ENCODE assay signal across 10 mouse cellular contexts in the genomic region with DNA sequence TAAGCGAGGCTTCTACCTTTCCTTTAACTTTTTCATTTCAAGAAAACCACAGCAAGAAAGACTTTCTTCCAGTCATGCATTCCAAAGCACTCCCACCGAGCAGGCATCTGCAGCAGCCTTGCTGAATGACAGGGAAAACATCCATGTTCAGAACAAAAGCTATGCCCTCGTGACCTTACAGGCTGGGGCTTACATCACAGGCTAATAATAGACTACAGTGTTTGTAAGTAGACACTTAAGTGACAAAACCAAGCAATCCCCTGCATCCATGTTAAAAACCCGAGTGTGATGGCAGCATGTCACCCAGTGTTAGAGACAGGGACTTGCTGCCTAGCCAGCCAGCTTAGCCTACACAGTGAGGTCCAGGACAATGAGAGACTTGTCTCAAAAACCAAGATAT.
DNase-seq lines count a peak whose midpoint lies in the region; ATAC-seq and TF ChIP-seq lines count a peak whose summit lies in the region.
"Had no signal": no experiment of that assay in that cellular context is flagged by ENCODE, and none has a peak within 500 bp of the region (broad histone marks: within the 10 kb centered on the region; RNA-seq: fewer than 3 reads in every experiment).

No protein-coding gene starts in this region.

- no peak for DNase-seq in lung, adult 2 months
- peak; percentile 82 for DNase-seq in lung, postnatal 10 days
- no peak for DNase-seq in urinary bladder, postnatal 4 days (ENCODE audit: low spot score in 2 of 2)
- DNase-seq in layer of hippocampus, postnatal 14 days (ENCODE audit: low spot score in 2 of 2), result no peak
- DNase-seq in urinary bladder, postnatal 25 days (ENCODE audit: low spot score), result no peak
- DNase-seq: gastrocnemius, postnatal 25 days had no signal

- H3K27ac ChIP-seq in lung, embryonic 15.5 days, result 0 out of 2 replicates have a peak overlapping the region, but pooled peaks have one; percentile 27
- peak overlapping the region; percentile 94 for H3K27ac ChIP-seq in heart, embryonic 12.5 days (ENCODE audit: poor library complexity, severe bottlenecking)

- no peaks in the 10 kb centered on the region for H3K36me3 ChIP-seq in lung, embryonic 15.5 days
- no peaks in the 10 kb centered on the region for H3K36me3 ChIP-seq in heart, embryonic 12.5 days

- no peak for TF ChIP-seq CTCF in lung, adult 2 months (IDR thresholded peaks at IDR 0.05; ENCODE audit: insufficient read depth, low read length)

- H3K9ac ChIP-seq in lung, embryonic 15.5 days, result no peak overlapping the region
- no peak overlapping the region for H3K9ac ChIP-seq in heart, embryonic 12.5 days

- H3K4me2 ChIP-seq in lung, embryonic 15.5 days, result no peak overlapping the region
- H3K4me2 ChIP-seq in heart, embryonic 12.5 days, result peak overlapping the region; percentile 33

- H3K4me3 ChIP-seq in lung, embryonic 15.5 days, result no peak overlapping the region
- H3K4me3 ChIP-seq in lung, adult 2 months (replicated peaks; ENCODE audit: extremely low read depth, low read depth, low read length), result no peak overlapping the region
- H3K4me3 ChIP-seq in heart, embryonic 12.5 days, result no peak overlapping the region
- H3K4me3 ChIP-seq: megakaryocyte, embryonic 14.5 days had no signal

- H3K4me1 ChIP-seq in lung, embryonic 15.5 days, result peaks cover 75% of the 10 kb centered on the region
- H3K4me1 ChIP-seq in lung, adult 2 months (ENCODE audit: control insufficient read depth, insufficient read depth, low read length), result peaks cover 18% of the 10 kb centered on the region
- peaks cover 67% of the 10 kb centered on the region for H3K4me1 ChIP-seq in heart, embryonic 12.5 days (replicated peaks)

- WGBS in lung, embryonic 15.5 days, result 20% methylated on average over 4 of the region's 4 CpGs
- WGBS in lung, adult 2 months, result 30% methylated on average over 4 of the region's 4 CpGs
- WGBS in heart, embryonic 12.5 days, result 6% methylated on average over 4 of the region's 4 CpGs

- TF ChIP-seq POLR2A in lung, adult 2 months (IDR thresholded peaks at IDR 0.05; ENCODE audit: borderline replicate concordance, extremely low read depth, low read depth, low read length), result no peak

- no peaks in the 10 kb centered on the region for H3K9me3 ChIP-seq in lung, embryonic 15.5 days
- H3K9me3 ChIP-seq in heart, embryonic 12.5 days (replicated peaks), result no peaks in the 10 kb centered on the region
- H3K9me3 ChIP-seq: megakaryocyte, embryonic 14.5 days had no signal

- no peaks in the 10 kb centered on the region for H3K27me3 ChIP-seq in lung, embryonic 15.5 days
- H3K27me3 ChIP-seq in heart, embryonic 12.5 days (replicated peaks), result no peaks in the 10 kb centered on the region

- ATAC-seq in lung, embryonic 15.5 days (ENCODE audit: borderline replicate concordance, extremely low read depth, low FRiP score, low TSS enrichment), result peak; percentile 48; the same call in 1 of the 2 replicates
- ATAC-seq in heart, embryonic 12.5 days (ENCODE audit: insufficient number of reproducible peaks, low FRiP score), result peak; percentile 60; the same call in 1 of the 2 replicates
- no peak for ATAC-seq in frontal cortex, adult (ENCODE audit: low TSS enrichment)
